Mouse (Mus musculus) retina, postnatal 7 days (tissue): ENCODE measurements at regions not wholly inside any gene's neighbourhood (a gene's known extent, or its start where the extent isn't known, plus 50 kb on each side); places are given as distances from the start of the nearest gene placed in this dataset.

Source experiments
- DNase-seq: peaks from one replicate; pipeline ENCODE4 v3.0.0-alpha.2; 2012; ENCODE audit warnings: low read depth, low spot score

GRCm38 (mm10) chr5:64496853-64497252, 306.3 kb upstream of the Klf3 start:
- DNase-seq: no peak

DNA sequence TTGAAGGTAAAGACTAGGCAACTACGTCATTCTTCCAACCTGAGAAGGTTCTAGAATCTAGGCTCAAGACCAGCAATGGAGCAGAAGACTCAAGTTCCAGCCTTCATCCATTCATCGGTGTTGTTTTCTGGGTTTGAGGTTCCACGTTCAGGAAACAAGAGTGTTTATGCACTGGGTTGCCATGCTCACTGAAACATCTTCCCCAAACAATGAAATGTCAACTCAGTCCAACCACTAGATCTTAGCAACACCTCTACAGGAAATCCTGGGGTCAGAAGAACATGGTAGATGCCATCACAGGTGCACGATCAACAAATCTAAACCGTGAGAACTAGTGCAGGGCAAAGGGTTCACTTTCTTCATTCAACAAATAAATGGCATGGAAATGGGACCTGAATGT, 304.8 kb upstream of the Klf3 start:
- no peak for DNase-seq

GRCm38 (mm10) chr5:64499131-64499530, 304.1 kb upstream of the Klf3 start:
- no peak for DNase-seq

- no peak for DNase-seq
Measured at GRCm38 (mm10) chr5:64500413-64500812, 302.8 kb upstream of the Klf3 start.

GRCm38 (mm10) chr5:64500866-64501265, 302.3 kb upstream of the Klf3 start:
- DNase-seq: no peak

GRCm38 (mm10) chr5:64501746-64502145, 301.4 kb upstream of the Klf3 start:
- no peak for DNase-seq

DNA sequence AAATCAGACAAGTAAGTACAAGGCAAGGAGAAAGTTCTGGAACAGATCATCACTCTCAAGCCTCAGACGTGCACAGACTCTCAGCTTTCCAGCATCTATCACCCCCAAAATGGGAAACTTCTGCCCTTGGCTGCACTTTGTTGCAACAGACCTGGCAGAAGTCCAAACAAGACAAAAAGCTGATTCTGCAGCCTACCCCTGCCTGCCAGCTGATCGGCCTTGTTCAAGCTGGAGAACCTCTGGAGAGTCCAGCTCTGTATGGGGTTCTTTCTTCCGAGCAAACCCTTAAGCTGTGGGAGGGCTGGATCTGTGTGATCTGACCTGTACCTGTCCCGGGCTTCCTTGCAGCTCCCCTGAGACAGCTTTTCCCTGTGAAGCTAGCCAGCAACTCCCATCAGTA, 299.7 kb upstream of the Klf3 start:
- DNase-seq: no peak

DNA sequence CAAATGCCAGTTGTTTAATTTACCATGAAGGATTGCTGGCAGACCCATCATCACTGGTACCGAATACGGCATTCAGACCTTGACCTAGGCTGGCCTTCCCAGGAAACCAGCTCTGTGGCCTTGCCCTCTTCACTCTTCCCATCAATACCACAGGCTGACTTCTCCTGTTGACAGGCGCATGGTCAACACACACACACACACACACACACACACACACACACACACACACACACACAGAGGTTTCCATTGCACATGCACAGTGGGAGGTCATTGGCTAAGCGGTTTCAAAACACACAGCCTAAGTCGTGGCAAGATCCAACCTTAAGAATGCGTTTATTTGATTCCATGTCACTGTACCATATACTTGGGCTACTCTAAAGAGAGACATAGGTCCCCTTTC, 298.7 kb upstream of the Klf3 start:
- no peak for DNase-seq

DNA sequence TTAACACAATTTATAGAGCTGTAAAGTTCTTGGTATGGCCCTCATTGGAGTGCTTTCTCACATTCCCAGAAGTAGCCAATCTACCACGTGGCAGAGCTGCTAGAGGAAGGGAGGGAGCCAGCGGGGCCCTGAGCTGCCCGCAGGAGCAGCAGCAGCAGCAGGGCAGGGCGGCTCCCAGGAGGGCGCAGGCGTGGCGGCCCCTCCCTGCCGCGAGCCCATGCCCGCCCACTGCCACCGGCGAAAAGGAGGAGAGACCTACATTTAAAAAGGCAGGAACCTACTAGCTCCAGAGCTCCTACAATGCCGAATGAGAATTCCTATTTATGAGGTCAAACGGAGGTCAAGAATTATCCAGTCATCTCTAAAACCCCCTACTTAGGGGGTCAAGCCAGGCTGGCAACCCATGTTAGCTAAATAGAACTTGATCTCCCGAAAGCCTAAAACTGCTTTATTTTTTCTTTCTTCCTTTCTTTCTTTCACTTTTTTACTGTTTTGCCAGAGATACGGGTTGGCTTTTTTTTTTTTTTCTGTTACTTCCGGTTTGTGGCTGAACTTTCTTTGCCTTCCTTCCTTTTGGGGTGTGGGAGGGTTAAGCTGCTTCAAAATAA, 297.9 kb upstream of the Klf3 start:
- DNase-seq: no peak

GRCm38 (mm10) chr5:64505835-64506600, 297.2 kb upstream of the Klf3 start:
- peak; percentile 52 for DNase-seq

- no peak for DNase-seq
Measured at GRCm38 (mm10) chr5:64508565-64508964, 294.6 kb upstream of the Klf3 start.

- no peak for DNase-seq
Measured at GRCm38 (mm10) chr5:64513155-64513945, 289.8 kb upstream of the Klf3 start.

GRCm38 (mm10) chr5:64516115-64516665, 287.0 kb upstream of the Klf3 start:
- DNase-seq: no peak

- DNase-seq: no peak
Measured at GRCm38 (mm10) chr5:64517241-64517640, 285.9 kb upstream of the Klf3 start.

DNA sequence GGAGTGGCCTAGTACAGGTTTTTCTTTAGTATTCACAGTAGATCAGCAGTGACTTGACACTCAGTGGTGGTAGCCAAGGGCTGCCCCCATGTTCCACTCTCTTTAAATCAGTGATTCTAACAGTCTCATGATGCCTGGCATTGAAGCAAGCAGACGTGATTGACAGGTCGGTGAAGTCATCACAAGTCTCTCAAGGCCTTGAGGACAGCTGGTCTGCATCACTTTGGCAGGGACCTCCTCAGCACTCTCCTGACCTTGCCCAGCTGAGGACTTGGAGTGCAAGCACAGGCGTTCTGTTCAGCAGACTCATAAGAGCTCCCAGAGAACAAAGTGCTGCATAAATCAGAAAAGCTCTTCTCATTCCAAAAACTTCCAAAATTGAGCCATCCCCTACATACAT, 285.4 kb upstream of the Klf3 start:
- no peak for DNase-seq

- no peak for DNase-seq
Measured at GRCm38 (mm10) chr5:64519036-64519435, 284.2 kb upstream of the Klf3 start.

DNA sequence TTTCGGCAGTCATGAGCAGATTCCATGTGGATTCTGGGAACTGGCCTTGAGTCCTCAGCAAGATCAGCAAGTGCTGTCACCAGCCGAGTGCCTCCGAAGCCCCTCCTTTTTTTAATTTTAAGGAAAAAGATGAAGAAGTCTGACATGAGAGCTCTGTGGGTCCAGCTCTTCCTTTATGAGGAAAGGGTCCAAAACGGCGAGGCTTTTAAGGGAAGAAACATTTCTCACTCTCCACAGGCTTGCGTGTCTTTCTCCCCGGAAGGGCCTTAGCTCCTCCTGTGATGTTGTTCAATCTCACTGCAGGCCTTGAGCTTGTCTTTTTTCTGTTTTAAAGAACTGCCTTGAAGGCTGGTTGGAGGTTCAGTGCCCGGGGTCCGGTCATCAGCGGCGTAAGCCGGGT, 283.5 kb upstream of the Klf3 start:
- DNase-seq: no peak

DNA sequence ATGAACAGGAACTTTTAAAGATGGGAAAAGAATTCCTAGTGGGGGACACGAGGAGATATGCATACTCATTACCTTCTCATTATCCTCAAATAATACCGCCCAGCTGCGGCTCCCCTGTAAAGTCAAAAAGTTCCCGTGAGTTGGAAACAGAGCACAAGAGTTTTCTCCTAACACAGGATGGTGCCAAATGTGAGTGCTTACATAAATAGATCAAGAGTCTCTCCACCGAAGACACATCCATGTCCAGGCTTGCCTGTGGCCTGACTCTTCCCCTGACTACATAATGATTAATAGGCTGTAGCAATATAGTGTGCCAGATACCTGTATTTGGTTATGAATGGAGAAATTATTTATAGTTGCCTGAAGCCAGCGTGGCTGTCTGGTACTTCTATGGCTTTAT, 281.8 kb upstream of the Klf3 start:
- no peak for DNase-seq

DNA sequence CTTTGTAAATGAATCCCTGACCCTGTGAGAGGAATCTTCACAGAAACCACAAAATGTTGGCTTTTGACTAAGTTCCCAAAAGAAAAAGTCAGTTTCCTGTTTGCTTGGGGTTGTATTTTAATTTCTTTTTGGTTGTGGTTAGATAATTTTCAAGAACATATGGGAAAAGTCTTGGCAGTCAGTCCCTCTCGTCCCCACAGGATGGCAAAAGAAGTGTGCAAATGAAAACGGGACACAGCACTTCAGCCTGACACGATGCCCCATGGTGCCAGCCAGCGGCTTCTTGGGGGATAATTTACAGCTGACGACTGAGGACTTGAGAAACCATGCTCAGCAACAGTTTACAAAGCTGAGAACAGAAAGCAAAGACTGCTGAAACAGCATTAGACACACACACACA, 281.2 kb upstream of the Klf3 start:
- no peak for DNase-seq

DNA sequence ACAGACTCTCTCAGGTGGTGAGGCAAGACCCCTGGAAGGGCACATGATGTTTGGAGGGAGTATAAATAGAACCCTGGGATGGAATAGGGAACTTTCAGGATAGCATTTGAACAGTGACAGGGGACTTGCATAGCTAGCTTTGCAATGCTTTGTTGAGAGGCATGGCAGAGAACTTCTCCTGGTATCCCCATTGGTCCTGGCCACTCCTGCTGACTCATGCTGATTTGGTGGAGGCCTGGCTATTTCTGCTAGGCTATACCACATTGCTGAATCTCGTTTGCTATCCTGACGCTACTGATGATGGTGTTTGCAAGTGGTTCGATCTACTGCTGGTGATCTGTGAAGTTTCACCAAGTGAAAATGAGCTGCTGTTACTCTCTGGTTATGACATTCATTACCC, 276.7 kb upstream of the Klf3 start:
- no peak for DNase-seq

- no peak for DNase-seq
Measured at GRCm38 (mm10) chr5:64527962-64528361, 275.2 kb upstream of the Klf3 start.

DNA sequence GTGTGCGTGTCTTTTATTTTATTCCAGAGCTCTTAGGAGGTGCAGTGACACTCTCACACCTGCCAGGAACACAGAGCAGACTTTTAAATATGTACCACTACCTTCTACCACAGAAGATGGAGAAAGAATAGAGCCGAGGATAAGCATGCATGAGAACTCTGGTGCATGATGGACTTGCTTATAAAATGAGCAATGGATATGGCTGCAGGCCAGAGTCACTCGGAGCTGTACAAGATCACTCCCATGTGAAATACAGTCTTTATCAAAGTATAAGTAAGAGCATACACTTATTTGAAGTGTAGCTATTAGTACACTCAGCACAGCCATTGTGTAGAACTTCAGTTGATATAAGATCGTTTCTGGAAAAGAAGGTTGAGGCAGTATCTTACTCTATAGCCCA, 268.8 kb upstream of the Klf3 start:
- no peak for DNase-seq
